Mouse (Mus musculus) layer of hippocampus, adult 9-10 months (tissue): Measurements from ENCODE around the gene Bcl2l11.

Experiments
- DNase-seq: peaks from one replicate; pipeline ENCODE4 v3.0.0; 2022; ENCODE audit warnings: low spot score

The Bcl2l11 gene

GRCm38 (mm10) chr2:128139781-128140180, 13.9 kb downstream of the Bcl2l11 start:
- no peak for DNase-seq

- DNase-seq = no peak
Measured at GRCm38 (mm10) chr2:128140183-128140582, 14.3 kb downstream of the Bcl2l11 start.

GRCm38 (mm10) chr2:128143992-128144391, 18.2 kb downstream of the Bcl2l11 start:
- DNase-seq = no peak

- no peak for DNase-seq
Measured at GRCm38 (mm10) chr2:128145433-128145832, 19.6 kb downstream of the Bcl2l11 start.

GRCm38 (mm10) chr2:128149596-128149995, 23.8 kb downstream of the Bcl2l11 start:
- DNase-seq = no peak

- DNase-seq = no peak
Measured at GRCm38 (mm10) chr2:128152211-128152610, 26.4 kb downstream of the Bcl2l11 start.

- DNase-seq = no peak
Measured at GRCm38 (mm10) chr2:128152845-128153550, 27.2 kb downstream of the Bcl2l11 start.

- no peak for DNase-seq
Measured at GRCm38 (mm10) chr2:128153551-128153910, 27.7 kb downstream of the Bcl2l11 start.

- DNase-seq = no peak
Measured at GRCm38 (mm10) chr2:128155412-128156066, 29.7 kb downstream of the Bcl2l11 start.

- DNase-seq = no peak
Measured at GRCm38 (mm10) chr2:128156067-128156462, 30.2 kb downstream of the Bcl2l11 start.

- no peak for DNase-seq
Measured at GRCm38 (mm10) chr2:128156557-128157412, 30.9 kb downstream of the Bcl2l11 start.

GRCm38 (mm10) chr2:128158734-128159410, 33.0 kb downstream of the Bcl2l11 start:
- DNase-seq = no peak

- no peak for DNase-seq
Measured at GRCm38 (mm10) chr2:128159619-128160125, 33.8 kb downstream of the Bcl2l11 start.

- no peak for DNase-seq
Measured at GRCm38 (mm10) chr2:128163177-128163576, 37.3 kb downstream of the Bcl2l11 start.

- DNase-seq = no peak
Measured at GRCm38 (mm10) chr2:128166623-128167423, 41.0 kb downstream of the Bcl2l11 start.

- DNase-seq = no peak
Measured at GRCm38 (mm10) chr2:128167930-128168329, 42.1 kb downstream of the Bcl2l11 start.

- DNase-seq = no peak
Measured at GRCm38 (mm10) chr2:128169486-128169885, 43.6 kb downstream of the Bcl2l11 start.

- DNase-seq = no peak
Measured at GRCm38 (mm10) chr2:128169972-128170371, 44.1 kb downstream of the Bcl2l11 start.

- DNase-seq = no peak
Measured at GRCm38 (mm10) chr2:128170614-128171013, 44.8 kb downstream of the Bcl2l11 start.

GRCm38 (mm10) chr2:128172266-128172665, 46.4 kb downstream of the Bcl2l11 start:
- peak; percentile 37 for DNase-seq

- DNase-seq = no peak
Measured at GRCm38 (mm10) chr2:128174176-128174575, 48.3 kb downstream of the Bcl2l11 start.
